ENCODE assay signal across 11 mouse cellular contexts in the genomic region with DNA sequence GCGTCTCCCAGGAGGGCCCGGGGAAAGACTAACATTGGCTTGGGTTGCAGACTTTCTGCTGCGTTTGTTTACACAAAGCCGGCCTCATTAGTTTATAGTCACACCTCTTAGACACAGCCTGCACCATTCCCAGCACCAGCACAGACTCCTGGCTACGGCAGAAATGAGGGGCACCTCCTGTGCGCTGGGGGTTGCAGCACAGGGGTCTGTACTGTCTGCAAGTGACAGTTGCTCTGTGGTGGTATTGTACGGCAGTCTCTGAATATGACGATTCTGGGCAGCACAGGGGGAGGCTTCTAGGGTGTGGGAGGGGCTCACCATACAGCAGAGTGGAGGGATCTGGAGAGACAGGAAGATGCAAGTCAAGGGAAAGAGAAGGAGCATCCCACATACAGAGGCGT.
A peak's percentile ranks its signal among the peaks of the same experiment; 100 is the strongest.
DNase-seq lines count a peak whose midpoint lies in the region; ATAC-seq and TF ChIP-seq lines count a peak whose summit lies in the region.
"Had no signal": no experiment of that assay in that cellular context is flagged by ENCODE, and none has a peak within 500 bp of the region (broad histone marks: within the 10 kb centered on the region; RNA-seq: fewer than 3 reads in every experiment).

No protein-coding gene starts in this region.

- no peak overlapping the region for H3K4me3 ChIP-seq in hindbrain, embryonic 13.5 days
- no peak overlapping the region for H3K4me3 ChIP-seq in hindbrain, embryonic 10.5 days
- no peak overlapping the region for H3K4me3 ChIP-seq in stomach, postnatal 0 days (ENCODE audit: low read depth, low read length)
- H3K4me3 ChIP-seq: megakaryocyte, embryonic 14.5 days had no signal

- ATAC-seq in hindbrain, embryonic 13.5 days (ENCODE audit: low FRiP score), result no peak
- ATAC-seq in stomach, postnatal 0 days (ENCODE audit: low FRiP score, low TSS enrichment), result no peak
- ATAC-seq: activated CD4-positive, CD25-positive, alpha-beta regulatory T cell, adult 4 months had no signal

- DNase-seq in adrenal gland, postnatal 10 days, result peak; percentile 40
- DNase-seq in adrenal gland, postnatal 4 days (ENCODE audit: low spot score in 2 of 2), result no peak
- DNase-seq in hindbrain, embryonic 10.5 days (ENCODE audit: low spot score), result no peak
- DNase-seq in lung, postnatal 4 days, result peak; percentile 8 to 47
- no peak for DNase-seq in lung, adult 18-20 months
- DNase-seq in stomach, postnatal 0 days (ENCODE audit: low spot score), result no peak
- DNase-seq in left cerebral cortex, adult 11 months (ENCODE audit: low spot score), result no peak
- DNase-seq: left cerebral cortex, postnatal 4 days had no signal

- H3K9me3 ChIP-seq in hindbrain, embryonic 13.5 days, result no peaks in the 10 kb centered on the region
- no peaks in the 10 kb centered on the region for H3K9me3 ChIP-seq in hindbrain, embryonic 10.5 days
- no peaks in the 10 kb centered on the region for H3K9me3 ChIP-seq in stomach, postnatal 0 days (ENCODE audit: control insufficient read depth, low read length)

- H3K4me2 ChIP-seq in hindbrain, embryonic 13.5 days, result 0 out of 2 replicates have a peak overlapping the region, but pooled peaks have one; percentile 21
- H3K4me2 ChIP-seq in stomach, postnatal 0 days (replicated peaks; ENCODE audit: low read depth), result peak overlapping the region; percentile 25

- H3K27ac ChIP-seq in hindbrain, embryonic 13.5 days, result no peak overlapping the region
- no peak overlapping the region for H3K27ac ChIP-seq in hindbrain, embryonic 10.5 days
- H3K27ac ChIP-seq in stomach, postnatal 0 days (replicated peaks), result no peak overlapping the region

- H3K27me3 ChIP-seq in hindbrain, embryonic 13.5 days, result 0 out of 2 replicates have a peak, but pooled peaks cover 4% of the 10 kb centered on the region
- H3K27me3 ChIP-seq in hindbrain, embryonic 10.5 days (ENCODE audit: insufficient read depth, poor library complexity, severe bottlenecking), result peaks cover 3% of the 10 kb centered on the region; the same call in 1 of the 2 replicates
- H3K27me3 ChIP-seq in stomach, postnatal 0 days (ENCODE audit: control insufficient read depth, insufficient read depth, low read length), result no peaks in the 10 kb centered on the region
- H3K27me3 ChIP-seq: megakaryocyte, embryonic 14.5 days had no signal

- TF ChIP-seq EP300 in stomach, postnatal 0 days (optimal IDR thresholded peaks at IDR 0.05), result no peak

- H3K36me3 ChIP-seq in hindbrain, embryonic 13.5 days, result no peaks in the 10 kb centered on the region
- H3K36me3 ChIP-seq in hindbrain, embryonic 10.5 days, result no peaks in the 10 kb centered on the region
- no peaks in the 10 kb centered on the region for H3K36me3 ChIP-seq in stomach, postnatal 0 days (ENCODE audit: control insufficient read depth, insufficient read depth, low read length)

- H3K4me1 ChIP-seq in hindbrain, embryonic 13.5 days (replicated peaks), result peaks cover 9% of the 10 kb centered on the region
- peaks cover 6% of the 10 kb centered on the region for H3K4me1 ChIP-seq in hindbrain, embryonic 10.5 days (replicated peaks)
- H3K4me1 ChIP-seq in stomach, postnatal 0 days (replicated peaks; ENCODE audit: control insufficient read depth, insufficient read depth), result no peaks in the 10 kb centered on the region
- H3K4me1 ChIP-seq: megakaryocyte, embryonic 14.5 days had no signal

- H3K9ac ChIP-seq in hindbrain, embryonic 13.5 days, result no peak overlapping the region
- H3K9ac ChIP-seq in stomach, postnatal 0 days (ENCODE audit: low read length), result no peak overlapping the region

- no peak for TF ChIP-seq CTCF in stomach, postnatal 0 days (IDR thresholded peaks at IDR 0.05; ENCODE audit: low read depth)

- 55% methylated on average over 9 of the region's 9 CpGs for WGBS in hindbrain, embryonic 13.5 days
- WGBS in hindbrain, embryonic 10.5 days, result 66% methylated on average over 9 of the region's 9 CpGs
- 14% methylated on average over 9 of the region's 9 CpGs for WGBS in stomach, postnatal 0 days

Comparison
In these comparisons a context has a peak if more than half of its experiments do, and no peak if none do; other contexts are left out.
1. DNase-seq: peak in adrenal gland, postnatal 10 days (single experiment) and lung, postnatal 4 days (2 of 2); none in adrenal gland, postnatal 4 days (0 of 2), hindbrain, embryonic 10.5 days (single experiment), lung, adult 18-20 months (0 of 2), stomach, postnatal 0 days (single experiment) and left cerebral cortex, adult 11 months (single experiment).